Mouse (Mus musculus): Measurements from ENCODE around the gene Nploc4. TPM values are rescaled to one million over a fixed set of nuclear protein-coding genes. Genes with fewer than 3 reads are reported as not detected.

Nploc4 gene
- total and polyA plus RNA-seq, 3 experiments = 40.6 to 115 (median 50.4) TPM

DNA sequence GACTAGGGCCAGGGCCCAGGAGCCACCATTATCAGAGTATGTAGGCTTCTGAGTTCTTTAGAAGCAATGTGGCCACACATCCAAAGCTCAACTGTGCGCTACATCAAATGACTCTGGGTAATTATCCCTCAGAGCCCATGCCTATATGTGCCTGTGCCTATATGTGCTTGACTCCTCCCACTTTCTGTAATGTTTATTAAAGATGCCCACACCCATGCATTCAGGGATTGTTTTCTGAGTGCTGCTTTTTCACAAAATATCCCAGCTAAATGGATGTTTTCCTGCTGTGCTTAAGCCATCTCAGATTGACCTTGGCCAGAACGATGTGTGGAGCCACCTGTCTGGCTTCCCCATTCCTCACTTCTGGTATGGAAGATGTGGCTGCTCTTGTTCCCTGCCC, 26.0 kb upstream of the Nploc4 start:
- in situ Hi-C loops (cut with MboI; ENCODE audit: low pct_ligation_motif_present, low pct_unique_long_range_greater_than_20kb, low sequenced_read_pairs) = no loop called here
- no peak overlapping the region for H3K9ac ChIP-seq (ENCODE audit: insufficient read depth, low read depth)
- no peak overlapping the region for H3K27ac ChIP-seq (ENCODE audit: insufficient read depth, low read depth)
- no peak overlapping the region for H3K4me3 ChIP-seq (replicated peaks in 1 of 3; ENCODE audit: low read depth in 2 of 3, low read length in 2 of 3, poor library complexity in 1 of 3)
- peaks cover 47 to 69% of the 10 kb centered on the region in 2 experiments for H3K36me3 ChIP-seq (replicated peaks in 1 of 2; ENCODE audit: control insufficient read depth in 1 of 2, insufficient read depth in 1 of 2, low read length in 1 of 2)
- H3K4me1 ChIP-seq (ENCODE audit: control insufficient read depth in 1 of 2, insufficient read depth in 2 of 2) = peaks cover 7 to 36% of the 10 kb centered on the region in 2 experiments; a peak in 3 of 4 replicates
- no peaks in the 10 kb centered on the region for H3K27me3 ChIP-seq (replicated peaks)
- peaks cover 41% of the 10 kb centered on the region for H3K79me2 ChIP-seq (replicated peaks; ENCODE audit: control insufficient read depth, extremely low read depth, insufficient read depth, poor library complexity, severe bottlenecking)
- H3K9me3 ChIP-seq (replicated peaks; ENCODE audit: low read length) = no peaks in the 10 kb centered on the region
- dilution Hi-C loops (cut with MboI; ENCODE audit: extremely low pct_ligation_motif_present, extremely low pct_unique_long_range_greater_than_20kb, low sequenced_read_pairs) = no loop called here
- DNase-seq (ENCODE audit: extremely low read depth) = no peak
- TF ChIP-seq POLR2A (IDR thresholded peaks at IDR 0.05; ENCODE audit: low read depth, low read length) = peak; percentile 45
- TF ChIP-seq CTCF (conservative IDR thresholded peaks at IDR 0.05 in 1 of 2, IDR thresholded peaks at IDR 0.05 in 1 of 2; ENCODE audit: low read depth in 2 of 2, low read length in 2 of 2) = no peak
- no peak overlapping the region for H3K4me2 ChIP-seq (ENCODE audit: insufficient read depth, low read depth, poor library complexity, severe bottlenecking)

DNA sequence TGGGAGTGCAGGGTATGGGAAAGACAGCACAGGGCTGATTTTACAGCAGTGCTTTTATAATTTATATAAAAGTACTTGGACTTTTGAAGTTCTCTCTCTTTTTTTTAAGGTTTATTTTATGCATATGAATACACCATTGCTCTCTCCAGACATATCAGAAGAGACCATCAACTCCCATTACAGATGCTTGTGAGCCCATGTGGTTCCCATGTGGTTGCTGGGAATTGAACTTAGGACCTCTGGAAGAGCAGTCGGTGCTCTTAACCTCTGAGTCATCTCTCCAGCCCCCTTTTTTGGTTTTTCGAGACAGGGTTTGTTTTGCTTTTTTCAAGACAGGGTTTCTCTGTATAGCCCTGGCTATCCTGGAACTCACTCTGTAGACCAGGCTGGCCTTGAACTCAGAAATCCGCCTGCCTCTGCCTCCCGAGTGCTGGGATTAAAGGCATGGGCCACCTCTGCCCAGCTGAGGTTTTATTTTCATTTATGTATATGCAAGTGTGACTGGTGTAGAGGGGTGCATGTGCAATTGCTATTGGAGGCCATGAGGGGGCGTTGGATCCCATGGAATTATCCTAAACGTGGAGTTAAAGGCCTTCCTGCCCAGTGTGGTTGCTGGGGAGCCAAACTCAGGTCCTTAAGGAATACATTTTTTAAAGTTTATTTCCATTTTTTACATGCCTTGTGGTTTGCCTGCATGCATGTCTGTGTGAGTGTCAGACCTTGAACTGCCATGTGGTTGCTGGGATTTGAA, 21.5 kb upstream of the Nploc4 start:
- H3K79me2 ChIP-seq (replicated peaks; ENCODE audit: control insufficient read depth, extremely low read depth, insufficient read depth, poor library complexity, severe bottlenecking) = peaks cover 23% of the 10 kb centered on the region
- dilution Hi-C loops (cut with MboI; ENCODE audit: extremely low pct_ligation_motif_present, extremely low pct_unique_long_range_greater_than_20kb, low sequenced_read_pairs) = no loop called here
- H3K36me3 ChIP-seq (replicated peaks in 1 of 2; ENCODE audit: control insufficient read depth in 1 of 2, insufficient read depth in 1 of 2, low read length in 1 of 2) = peaks cover 45 to 70% of the 10 kb centered on the region in 2 experiments
- no peaks in the 10 kb centered on the region for H3K27me3 ChIP-seq (replicated peaks)
- in situ Hi-C loops (cut with MboI; ENCODE audit: low pct_ligation_motif_present, low pct_unique_long_range_greater_than_20kb, low sequenced_read_pairs) = no loop called here
- peak overlapping the region; percentile 66 for H3K9ac ChIP-seq (ENCODE audit: insufficient read depth, low read depth)
- no peak overlapping the region for H3K27ac ChIP-seq (ENCODE audit: insufficient read depth, low read depth)
- TF ChIP-seq NRF1 (IDR thresholded peaks at IDR 0.05; ENCODE audit: low read depth, low read length) (no peak), JUN (IDR thresholded peaks at IDR 0.05; ENCODE audit: insufficient read depth, low read depth, low read length) (no peak), ZMIZ1 (IDR thresholded peaks at IDR 0.05; ENCODE audit: low read depth, low read length) (no peak), POLR2A (IDR thresholded peaks at IDR 0.05; ENCODE audit: low read depth, low read length) (0 out of 2 replicates have a peak, but pooled peaks have one; percentile 12), CHD2 (IDR thresholded peaks at IDR 0.05; ENCODE audit: low read length) (0 out of 2 replicates have a peak, but pooled peaks have one; percentile 33), NELFE (IDR thresholded peaks at IDR 0.05; ENCODE audit: low read depth, low read length) (no peak), IRF4 (IDR thresholded peaks at IDR 0.05; ENCODE audit: low read depth, low read length) (no peak), MAX (IDR thresholded peaks at IDR 0.05; ENCODE audit: low read length) (peak; percentile 71), CHD1 (IDR thresholded peaks at IDR 0.05; ENCODE audit: low read depth, low read length) (0 out of 2 replicates have a peak, but pooled peaks have one; percentile 39), SIN3A (IDR thresholded peaks at IDR 0.05; ENCODE audit: low read length) (peak; percentile 25; the same call in 1 of the 2 replicates), MYC (IDR thresholded peaks at IDR 0.05; ENCODE audit: low read depth, low read length) (peak; percentile 85), ZNF384 (IDR thresholded peaks at IDR 0.05; ENCODE audit: low read depth, low read length) (no peak), JUND (conservative IDR thresholded peaks at IDR 0.05; ENCODE audit: low read depth, low read length) (no peak), RCOR1 (conservative IDR thresholded peaks at IDR 0.05; ENCODE audit: low read depth, low read length) (no peak), CTCF (conservative IDR thresholded peaks at IDR 0.05 in 1 of 2, IDR thresholded peaks at IDR 0.05 in 1 of 2; ENCODE audit: low read depth in 2 of 2, low read length in 2 of 2) (peak; percentile 60 to 71), RAD21 (IDR thresholded peaks at IDR 0.05; ENCODE audit: low read depth, low read length) (peak; percentile 21), PAX5 (IDR thresholded peaks at IDR 0.05; ENCODE audit: low read length) (no peak)
- peaks cover 9 to 26% of the 10 kb centered on the region in 2 experiments for H3K4me1 ChIP-seq (ENCODE audit: control insufficient read depth in 1 of 2, insufficient read depth in 2 of 2)
- peak overlapping the region; percentile 56 for H3K4me2 ChIP-seq (ENCODE audit: insufficient read depth, low read depth, poor library complexity, severe bottlenecking)
- peak overlapping the region; percentile 82 to 100 (median 85) for H3K4me3 ChIP-seq (replicated peaks in 1 of 3; ENCODE audit: low read depth in 2 of 3, low read length in 2 of 3, poor library complexity in 1 of 3)
- H3K9me3 ChIP-seq (replicated peaks; ENCODE audit: low read length) = no peaks in the 10 kb centered on the region
- DNase-seq (ENCODE audit: extremely low read depth) = peak; percentile 52

Data from CH12.LX (cell line).